Mouse (Mus musculus): ENCODE results near the gene Allc.

DNA sequence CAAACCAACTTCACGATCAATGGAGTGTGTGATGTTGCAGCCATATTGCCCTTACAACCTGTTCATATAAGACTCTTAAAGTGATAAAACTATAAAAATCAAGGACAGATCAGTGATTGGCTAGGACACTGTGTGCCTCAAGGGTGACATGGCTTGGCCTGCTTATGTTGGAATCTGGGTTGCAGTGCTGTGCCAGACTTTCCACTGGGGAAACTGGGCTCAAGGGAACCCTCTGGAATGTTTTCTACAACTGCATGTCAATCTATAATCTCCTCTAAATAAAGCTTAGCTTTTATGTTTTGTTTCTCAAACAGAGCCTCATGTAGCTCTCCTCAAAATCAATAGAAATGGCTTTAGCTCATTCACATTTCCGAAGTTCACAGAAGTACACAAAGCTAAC is 41.9 kb upstream of the Allc start:
- no peak for TF ChIP-seq CTCF (IDR thresholded peaks at IDR 0.05; ENCODE audit: insufficient read depth, low read depth, low read length)
- no peak for TF ChIP-seq POLR2A (IDR thresholded peaks at IDR 0.05; ENCODE audit: insufficient read depth, low read depth, low read length)
